Mouse (Mus musculus) limb, embryonic 13.5 days (tissue): ENCODE measurements around the gene Rasgef1b. TPM values are rescaled to one million over a fixed set of nuclear protein-coding genes. Genes with fewer than 3 reads are reported as not detected.

Experiments used
- ATAC-seq: fragments of 200-750 bp; cut with Nextera tagmentation; 2 replicates; pipeline ENCODE4 v1.8.0; 2017; ENCODE audit warnings: low read depth, moderate number of reproducible peaks, moderate TSS enrichment; ENCODE audit not compliant: low FRiP score
- H3K27ac ChIP-seq: fragments of 300-500 bp; sonication (generic); 2 replicates; pipeline ENCODE4 v1.5.1; 2015; ENCODE audit warnings: inconsistent platforms, mild to moderate bottlenecking, moderate library complexity
- H3K27me3 ChIP-seq: fragments of 300-500 bp; sonication (generic); 2 replicates; pipeline ENCODE4 v1.6.1; 2015; ENCODE audit warnings: mild to moderate bottlenecking, inconsistent platforms
- H3K36me3 ChIP-seq: fragments of 300-500 bp; sonication (generic); 2 replicates; pipeline ENCODE4 v1.6.1; 2015; ENCODE audit warnings: inconsistent platforms, mild to moderate bottlenecking, moderate library complexity
- H3K4me1 ChIP-seq: fragments of 300-500 bp; sonication (generic); 2 replicates; pipeline ENCODE4 v1.6.1; 2015; ENCODE audit warnings: inconsistent platforms
- H3K4me2 ChIP-seq: fragments of 300-500 bp; sonication (generic); replicated peaks from 2 replicates; pipeline ENCODE4 v1.6.1; 2015; ENCODE audit warnings: inconsistent platforms, mild to moderate bottlenecking, moderate library complexity
- H3K4me3 ChIP-seq: fragments of 300-500 bp; sonication (generic); 2 replicates; pipeline ENCODE4 v1.5.1; 2015; ENCODE audit warnings: moderate library complexity, mild to moderate bottlenecking, inconsistent platforms
- H3K9ac ChIP-seq: fragments of 300-500 bp; sonication (generic); 2 replicates; pipeline ENCODE4 v1.6.1; 2015; ENCODE audit warnings: mild to moderate bottlenecking, inconsistent platforms
- H3K9me3 ChIP-seq: fragments of 300-500 bp; sonication (generic); 2 replicates; pipeline ENCODE4 v1.6.1; 2016; ENCODE audit warnings: inconsistent platforms
- WGBS: fragments of 180-500 bp; shearing (Covaris S2); methylation state at CpG from one replicate; pipeline ENCODE4 v1.1.7; 2015; 5-methylcytosine and 5-hydroxymethylcytosine counted together
- polyA plus RNA-seq: library from polyadenylated mRNA; unstranded; fragments of >200 nt; fragmentation: Nextera tagmentation; extraction: Ambion mirVana; gene quantifications from 2 replicates; pipeline ENCODE4 v1.2.1, GENCODE M21; 2015

Rasgef1b gene
- polyA plus RNA-seq, 1 experiment from 2014 or later, result 16.0 TPM

- H3K27ac ChIP-seq, result no peak overlapping the region
- H3K4me3 ChIP-seq, result no peak overlapping the region
- WGBS, result 91% methylated on average over 4 of the region's 4 CpGs
- no peaks in the 10 kb centered on the region for H3K36me3 ChIP-seq
- H3K4me1 ChIP-seq, result no peaks in the 10 kb centered on the region
- no peak overlapping the region for H3K9ac ChIP-seq
- no peaks in the 10 kb centered on the region for H3K27me3 ChIP-seq
- ATAC-seq, result no peak
- no peak overlapping the region for H3K4me2 ChIP-seq
- H3K9me3 ChIP-seq, result no peaks in the 10 kb centered on the region
Measured at GRCm38 (mm10) chr5:99422856-99423255, 306.0 kb downstream of the Rasgef1b start.

DNA sequence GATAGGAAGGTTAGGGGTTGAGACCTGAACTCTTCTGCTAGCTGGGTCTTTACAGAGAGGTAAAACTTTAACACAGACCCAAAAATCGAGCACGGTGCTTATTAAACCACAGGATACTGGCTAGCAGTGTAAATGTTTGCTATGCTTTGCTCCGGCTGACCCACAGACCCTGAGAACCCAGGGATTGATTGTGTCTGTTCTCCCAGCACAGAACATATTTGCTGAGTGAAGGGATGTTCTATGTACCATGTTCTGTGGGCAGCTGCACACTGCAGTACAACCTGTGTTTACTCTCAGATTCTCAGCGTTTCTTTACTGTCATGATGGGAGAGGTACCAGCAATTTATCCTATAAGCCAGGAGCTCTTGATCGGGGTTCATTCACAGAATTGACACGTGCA is 306.8 kb downstream of the Rasgef1b start:
- Histone ChIP-seq H3K27ac (no peak overlapping the region), H3K27me3 (no peaks in the 10 kb centered on the region)
- 72% methylated on average over 6 of the region's 6 CpGs for WGBS

DNA sequence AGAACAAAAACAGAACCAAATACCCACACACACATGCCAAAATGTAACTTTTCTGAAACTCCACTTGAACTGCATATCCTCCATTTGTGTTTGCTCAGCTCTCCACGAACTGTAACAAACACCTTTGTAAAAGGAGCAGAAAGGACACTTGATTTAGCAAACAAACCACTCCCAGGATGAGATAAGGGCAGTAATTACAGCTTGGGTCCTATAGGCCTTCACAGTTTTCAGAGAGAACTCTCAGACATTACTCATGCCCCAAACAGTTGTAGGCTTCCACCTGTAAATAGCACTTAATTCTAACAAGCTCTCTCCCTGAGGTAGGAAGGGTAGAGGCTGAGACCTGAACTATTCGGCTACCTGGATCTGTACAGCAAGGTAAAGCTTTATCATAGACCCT is 309.0 kb downstream of the Rasgef1b start:
- H3K4me1 ChIP-seq, result no peaks in the 10 kb centered on the region
- H3K27me3 ChIP-seq, result no peaks in the 10 kb centered on the region
- no peaks in the 10 kb centered on the region for H3K36me3 ChIP-seq
- no peak for ATAC-seq
- H3K9ac ChIP-seq, result no peak overlapping the region
- no peak overlapping the region for H3K4me3 ChIP-seq
- H3K4me2 ChIP-seq, result no peak overlapping the region
- 54% methylated on average over 2 of the region's 2 CpGs for WGBS
- H3K9me3 ChIP-seq, result no peaks in the 10 kb centered on the region
- H3K27ac ChIP-seq, result no peak overlapping the region

More for the DNA sequence above, 306.8 kb downstream of the Rasgef1b start:
- H3K4me3 ChIP-seq, result no peak overlapping the region
- no peaks in the 10 kb centered on the region for H3K4me1 ChIP-seq
- no peak overlapping the region for H3K4me2 ChIP-seq
- no peak for ATAC-seq
- H3K36me3 ChIP-seq, result no peaks in the 10 kb centered on the region
- no peaks in the 10 kb centered on the region for H3K9me3 ChIP-seq
- no peak overlapping the region for H3K9ac ChIP-seq

DNA sequence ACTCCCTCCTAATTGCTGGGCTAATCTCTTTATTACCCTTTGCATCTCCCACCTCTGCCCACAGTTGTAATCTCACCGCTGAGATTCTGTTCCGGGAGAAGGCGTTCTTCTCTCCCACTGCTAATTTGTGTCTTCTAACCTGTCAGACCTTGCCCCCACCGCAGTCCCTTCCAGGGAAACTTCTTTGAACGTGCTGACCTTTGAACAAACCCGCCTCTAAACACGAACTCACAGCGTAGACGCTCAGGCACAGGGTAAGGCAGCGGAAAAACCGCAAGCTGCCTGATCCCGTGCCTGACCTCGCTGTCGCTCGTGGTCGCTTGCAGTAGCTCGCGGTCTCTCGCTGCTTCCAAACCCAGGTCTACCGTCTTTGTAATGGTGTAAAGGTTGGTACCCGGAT is 312.0 kb downstream of the Rasgef1b start:
- H3K9ac ChIP-seq, result no peak overlapping the region
- no peaks in the 10 kb centered on the region for H3K4me1 ChIP-seq
- H3K4me2 ChIP-seq, result no peak overlapping the region
- no peak overlapping the region for H3K4me3 ChIP-seq
- no peaks in the 10 kb centered on the region for H3K36me3 ChIP-seq
- no peaks in the 10 kb centered on the region for H3K9me3 ChIP-seq
- no peak overlapping the region for H3K27ac ChIP-seq
- no peak for ATAC-seq
- 75% methylated on average over 21 of the region's 21 CpGs for WGBS
- no peaks in the 10 kb centered on the region for H3K27me3 ChIP-seq

DNA sequence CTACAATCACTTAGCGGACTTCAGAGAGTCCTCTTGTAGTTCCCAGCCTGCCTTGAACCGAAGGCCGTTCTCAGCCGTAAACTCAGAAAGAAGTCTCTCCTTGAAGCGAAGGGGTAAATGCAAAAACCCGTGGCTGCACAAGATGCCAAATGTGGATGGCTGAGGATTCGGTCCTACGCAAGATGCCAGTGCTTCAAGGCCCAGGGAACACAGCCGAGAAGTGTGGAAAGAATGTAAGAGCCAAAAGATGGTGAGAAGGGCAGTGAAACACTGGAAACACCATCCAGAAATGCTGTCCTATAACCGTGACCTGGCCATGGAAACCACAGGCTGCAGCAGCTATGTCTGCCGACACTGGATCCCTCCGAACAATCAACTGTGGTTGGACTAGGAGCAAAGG is 313.2 kb downstream of the Rasgef1b start:
- Histone ChIP-seq H3K27me3 (no peaks in the 10 kb centered on the region), H3K4me2 (no peak overlapping the region), H3K27ac (no peak overlapping the region), H3K9ac (no peak overlapping the region), H3K4me1 (no peaks in the 10 kb centered on the region), H3K4me3 (no peak overlapping the region), H3K9me3 (no peaks in the 10 kb centered on the region), H3K36me3 (no peaks in the 10 kb centered on the region)
- ATAC-seq, result no peak
- WGBS, result 85% methylated on average over 12 of the region's 12 CpGs

DNA sequence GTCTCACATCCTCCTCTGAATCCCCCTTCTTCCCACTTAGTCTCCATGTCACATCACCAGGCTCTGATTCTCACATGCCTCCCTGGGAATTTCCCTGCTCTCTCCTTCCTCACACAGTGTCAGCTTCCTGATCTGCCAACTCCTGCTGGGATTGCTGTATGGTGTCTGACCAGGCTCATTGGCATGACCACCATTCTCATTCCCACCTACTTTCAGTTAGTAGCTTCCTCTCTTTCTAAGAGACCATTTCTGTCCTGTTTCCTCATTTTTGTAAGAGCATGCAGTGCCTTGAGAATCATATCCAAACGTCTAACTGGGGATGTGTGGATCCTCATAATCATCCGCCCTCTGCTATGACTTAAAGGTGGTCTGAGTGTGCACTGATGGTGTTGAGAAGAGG is 313.8 kb downstream of the Rasgef1b start:
- Histone ChIP-seq H3K4me3 (no peak overlapping the region), H3K36me3 (no peaks in the 10 kb centered on the region), H3K9ac (no peak overlapping the region), H3K4me1 (no peaks in the 10 kb centered on the region), H3K9me3 (no peaks in the 10 kb centered on the region), H3K27ac (no peak overlapping the region), H3K4me2 (no peak overlapping the region), H3K27me3 (no peaks in the 10 kb centered on the region)
- WGBS, result 84% methylated on average over 2 of the region's 2 CpGs
- ATAC-seq, result no peak

DNA sequence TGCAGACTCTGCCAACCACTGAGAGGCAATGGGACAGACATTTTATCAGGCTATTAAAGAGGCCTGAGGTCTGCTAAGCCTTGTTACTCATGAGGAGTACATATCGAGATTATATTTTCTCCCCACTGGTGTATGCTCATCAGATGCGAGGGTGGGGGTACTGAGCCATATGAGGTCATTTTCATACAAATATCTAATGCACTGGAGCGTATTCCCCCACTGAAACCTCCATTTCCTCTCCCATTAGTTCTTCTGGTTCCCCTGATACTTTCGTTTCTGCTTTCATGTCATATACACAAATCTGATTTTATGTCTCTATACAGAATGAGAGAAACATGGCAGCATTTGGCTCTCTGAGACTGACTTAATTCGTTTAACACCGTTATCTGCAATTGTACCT is 314.6 kb downstream of the Rasgef1b start:
- H3K4me2 ChIP-seq, result no peak overlapping the region
- H3K4me1 ChIP-seq, result no peaks in the 10 kb centered on the region
- no peak overlapping the region for H3K4me3 ChIP-seq
- ATAC-seq, result no peak
- no peaks in the 10 kb centered on the region for H3K9me3 ChIP-seq
- no peak overlapping the region for H3K27ac ChIP-seq
- H3K36me3 ChIP-seq, result no peaks in the 10 kb centered on the region
- no peak overlapping the region for H3K9ac ChIP-seq
- H3K27me3 ChIP-seq, result no peaks in the 10 kb centered on the region
- WGBS, result 92% methylated on average over 6 of the region's 6 CpGs

DNA sequence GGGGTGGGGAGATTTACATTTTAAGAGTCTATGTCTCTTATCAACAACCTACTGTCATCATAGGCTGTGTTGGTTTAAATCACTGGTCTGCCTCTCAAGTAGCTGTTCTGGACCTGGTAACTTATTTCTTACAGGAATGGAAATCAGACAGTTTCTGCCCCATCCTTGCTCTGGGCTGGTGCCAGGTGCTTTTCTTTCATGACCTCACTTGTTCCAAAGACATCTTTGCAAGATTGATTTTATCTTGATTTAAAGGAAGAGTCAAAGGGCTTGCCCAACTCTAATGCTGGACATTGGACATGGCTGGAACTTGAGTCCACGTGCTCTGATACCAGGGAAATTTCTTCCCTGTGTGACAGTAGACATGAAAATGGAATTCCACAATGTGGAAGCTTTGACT is 315.0 kb downstream of the Rasgef1b start:
- Histone ChIP-seq H3K9me3 (no peaks in the 10 kb centered on the region), H3K4me3 (no peak overlapping the region), H3K4me2 (no peak overlapping the region), H3K4me1 (no peaks in the 10 kb centered on the region), H3K36me3 (no peaks in the 10 kb centered on the region), H3K27me3 (no peaks in the 10 kb centered on the region), H3K27ac (no peak overlapping the region), H3K9ac (no peak overlapping the region)
- WGBS, result 82% methylated on average over 1 of the region's 1 CpGs
- no peak for ATAC-seq

- H3K9me3 ChIP-seq, result no peaks in the 10 kb centered on the region
- no peak overlapping the region for H3K4me3 ChIP-seq
- no peak overlapping the region for H3K9ac ChIP-seq
- ATAC-seq, result no peak
- H3K27me3 ChIP-seq, result no peaks in the 10 kb centered on the region
- no peaks in the 10 kb centered on the region for H3K36me3 ChIP-seq
- H3K27ac ChIP-seq, result no peak overlapping the region
- H3K4me1 ChIP-seq, result no peaks in the 10 kb centered on the region
- no peak overlapping the region for H3K4me2 ChIP-seq
- WGBS, result 86% methylated on average over 9 of the region's 9 CpGs
Measured at GRCm38 (mm10) chr5:99413391-99413790, 315.5 kb downstream of the Rasgef1b start.

GRCm38 (mm10) chr5:99404403-99405170 is 324.3 kb downstream of the Rasgef1b start:
- H3K27ac ChIP-seq, result no peak overlapping the region
- no peak overlapping the region for H3K4me3 ChIP-seq
- 86% methylated on average over 11 of the region's 11 CpGs for WGBS
- H3K9me3 ChIP-seq, result no peaks in the 10 kb centered on the region
- H3K4me2 ChIP-seq, result no peak overlapping the region
- no peaks in the 10 kb centered on the region for H3K27me3 ChIP-seq
- no peak for ATAC-seq
- H3K9ac ChIP-seq, result no peak overlapping the region
- H3K36me3 ChIP-seq, result no peaks in the 10 kb centered on the region
- H3K4me1 ChIP-seq, result peaks cover 21% of the 10 kb centered on the region

- Histone ChIP-seq H3K36me3 (no peaks in the 10 kb centered on the region), H3K27me3 (no peaks in the 10 kb centered on the region), H3K4me2 (no peak overlapping the region), H3K9me3 (no peaks in the 10 kb centered on the region), H3K9ac (no peak overlapping the region), H3K4me1 (peaks cover 32% of the 10 kb centered on the region), H3K27ac (no peak overlapping the region), H3K4me3 (no peak overlapping the region)
- no peak for ATAC-seq
- WGBS, result 57% methylated on average over 5 of the region's 5 CpGs
Measured at GRCm38 (mm10) chr5:99403325-99403724, 325.5 kb downstream of the Rasgef1b start.

GRCm38 (mm10) chr5:99402784-99403183 is 326.1 kb downstream of the Rasgef1b start:
- Histone ChIP-seq H3K4me2 (no peak overlapping the region), H3K9me3 (no peaks in the 10 kb centered on the region), H3K27me3 (no peaks in the 10 kb centered on the region), H3K9ac (no peak overlapping the region), H3K27ac (no peak overlapping the region), H3K36me3 (no peaks in the 10 kb centered on the region), H3K4me3 (no peak overlapping the region), H3K4me1 (peaks cover 36% of the 10 kb centered on the region)
- no peak for ATAC-seq
- 47% methylated on average over 2 of the region's 2 CpGs for WGBS

DNA sequence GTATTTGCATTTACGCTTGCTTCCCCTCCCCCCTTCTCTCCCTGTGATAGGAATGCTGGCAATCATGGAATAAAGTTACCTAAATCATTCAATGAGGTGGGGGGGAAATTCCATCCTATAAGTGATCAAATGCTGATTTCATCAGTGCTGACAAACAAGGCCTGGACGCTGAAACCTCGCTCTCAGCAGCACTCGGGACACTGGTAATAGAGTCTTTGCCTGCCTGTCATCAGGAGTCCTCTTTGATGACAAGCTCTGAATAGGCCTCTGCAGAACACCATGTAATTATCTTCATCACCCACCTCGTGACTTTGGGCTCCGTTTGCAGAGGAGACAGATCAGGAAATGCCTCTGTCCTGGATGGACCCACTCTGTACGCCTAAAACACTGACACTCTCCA is 326.6 kb downstream of the Rasgef1b start:
- Histone ChIP-seq H3K36me3 (no peaks in the 10 kb centered on the region), H3K27me3 (no peaks in the 10 kb centered on the region), H3K4me3 (no peak overlapping the region), H3K9me3 (no peaks in the 10 kb centered on the region), H3K4me2 (no peak overlapping the region), H3K27ac (no peak overlapping the region), H3K4me1 (peaks cover 38% of the 10 kb centered on the region), H3K9ac (no peak overlapping the region)
- no peak for ATAC-seq
- 31% methylated on average over 7 of the region's 7 CpGs for WGBS
